ENCODE assay signal across 7 mouse cellular contexts in genomic region chr11:102990152-102990663, GRCm38 (mm10). TPM values are rescaled to one million over a fixed set of nuclear protein-coding genes. Genes with fewer than 3 reads are reported as not detected.
DNase-seq lines count a peak whose midpoint lies in the region; ATAC-seq and TF ChIP-seq lines count a peak whose summit lies in the region.

No protein-coding gene starts in this region.

- H3K4me1 ChIP-seq in ES-E14 (ENCODE audit: control insufficient read depth in 2 of 2, insufficient read depth in 2 of 2, low read length in 2 of 2, poor library complexity in 1 of 2) = peaks cover 0 to 14% of the 10 kb centered on the region in 2 experiments; a peak in 1 of 4 replicates
- H3K4me1 ChIP-seq in heart, postnatal 0 days (ENCODE audit: control insufficient read depth, insufficient read depth) = 0 out of 2 replicates have a peak, but pooled peaks cover 7% of the 10 kb centered on the region
- peaks cover 56% of the 10 kb centered on the region for H3K4me1 ChIP-seq in midbrain, embryonic 10.5 days
- H3K4me1 ChIP-seq in stomach, embryonic 16.5 days (ENCODE audit: control insufficient read depth, insufficient read depth, low read length) = peaks cover 14% of the 10 kb centered on the region

- TF ChIP-seq EP300 in heart, postnatal 0 days (IDR thresholded peaks at IDR 0.05; ENCODE audit: low read depth) = no peak

- peak; percentile 19 for DNase-seq in CD4-positive helper T cell, adult 2 months (ENCODE audit: low read depth, low spot score)
- no peak for DNase-seq in ES-E14 (ENCODE audit: low read depth, low spot score)
- peak; percentile 62 for DNase-seq in embryo, embryonic 10 days (ENCODE audit: low spot score)
- DNase-seq in heart, postnatal 0 days (ENCODE audit: low spot score) = no peak
- peak; percentile 56 for DNase-seq in kidney, postnatal 14 days
- DNase-seq in midbrain, embryonic 10.5 days (ENCODE audit: low spot score) = peak; percentile 49

- H3K36me3 ChIP-seq in ES-E14 (ENCODE audit: control insufficient read depth, insufficient read depth, low read length, poor library complexity, severe bottlenecking) = peaks cover 8% of the 10 kb centered on the region; the same call in 1 of the 2 replicates
- H3K36me3 ChIP-seq in heart, postnatal 0 days (replicated peaks; ENCODE audit: control insufficient read depth, insufficient read depth, low read length) = peaks cover 13% of the 10 kb centered on the region
- peaks cover 17% of the 10 kb centered on the region for H3K36me3 ChIP-seq in midbrain, embryonic 10.5 days
- H3K36me3 ChIP-seq in stomach, embryonic 16.5 days (ENCODE audit: control insufficient read depth, insufficient read depth, low read length) = no peaks in the 10 kb centered on the region

- H3K9ac ChIP-seq in ES-E14 (ENCODE audit: insufficient read depth, low read depth, low read length, poor library complexity, severe bottlenecking) = peak overlapping the region; percentile 50
- H3K9ac ChIP-seq in heart, postnatal 0 days (replicated peaks; ENCODE audit: low read depth, low read length) = peak overlapping the region; percentile 32
- peak overlapping the region; percentile 36 for H3K9ac ChIP-seq in stomach, embryonic 16.5 days (ENCODE audit: low read length)

- 0 out of 2 replicates have a peak, but pooled peaks have one; percentile 34 for ATAC-seq in heart, postnatal 0 days (ENCODE audit: insufficient read depth, low read depth)
- ATAC-seq in stomach, embryonic 16.5 days (ENCODE audit: insufficient read depth, low FRiP score) = no peak

- 2% methylated on average over 28 of the region's 29 CpGs for WGBS in heart, postnatal 0 days
- 1% methylated on average over 29 of the region's 29 CpGs for WGBS in midbrain, embryonic 10.5 days
- 5% methylated on average over 29 of the region's 29 CpGs for WGBS in stomach, embryonic 16.5 days

- H3K27me3 ChIP-seq in heart, postnatal 0 days (ENCODE audit: control insufficient read depth, insufficient read depth, low read length) = peaks cover 42% of the 10 kb centered on the region
- peaks cover 58% of the 10 kb centered on the region for H3K27me3 ChIP-seq in midbrain, embryonic 10.5 days (ENCODE audit: low read depth, poor library complexity, severe bottlenecking)
- H3K27me3 ChIP-seq in stomach, embryonic 16.5 days (ENCODE audit: control insufficient read depth, insufficient read depth, low read length) = peaks cover 9% of the 10 kb centered on the region; the same call in 1 of the 2 replicates

- peak overlapping the region; percentile 46 to 58 for H3K4me3 ChIP-seq in ES-E14 (ENCODE audit: insufficient read depth in 1 of 2, low read depth in 1 of 2, low read length in 2 of 2, poor library complexity in 1 of 2, severe bottlenecking in 1 of 2)
- peak overlapping the region; percentile 38 for H3K4me3 ChIP-seq in heart, postnatal 0 days (ENCODE audit: low read depth, low read length)
- H3K4me3 ChIP-seq in midbrain, embryonic 10.5 days = peak overlapping the region; percentile 54
- peak overlapping the region; percentile 34 for H3K4me3 ChIP-seq in stomach, embryonic 16.5 days (replicated peaks; ENCODE audit: low read length)

- H3K27ac ChIP-seq in ES-E14 (ENCODE audit: insufficient read depth, low read depth, low read length, poor library complexity, severe bottlenecking) = no peak overlapping the region
- no peak overlapping the region for H3K27ac ChIP-seq in heart, postnatal 0 days (ENCODE audit: low read depth)
- H3K27ac ChIP-seq in midbrain, embryonic 10.5 days (replicated peaks) = peak overlapping the region; percentile 3; the same call in 1 of the 2 replicates
- no peak overlapping the region for H3K27ac ChIP-seq in stomach, embryonic 16.5 days (ENCODE audit: low read length)

- in situ Hi-C loops in ES-E14 (cut with MboI; ENCODE audit: low sequenced_read_pairs in 2 of 2, unreplicated experiment in 2 of 2) = loop anchor here in 1 of 2 experiments (10.0 kb wide), 1 partner anchor 95 kb away; no protein-coding TSS in a partner anchor

- peak; percentile 35 for TF ChIP-seq CTCF in heart, postnatal 0 days (IDR thresholded peaks at IDR 0.05; ENCODE audit: low read depth)

- H3K9me3 ChIP-seq in ES-E14 (ENCODE audit: control insufficient read depth, insufficient read depth, low read depth, low read length) = no peaks in the 10 kb centered on the region
- H3K9me3 ChIP-seq in heart, postnatal 0 days (replicated peaks; ENCODE audit: control insufficient read depth, low read length) = no peaks in the 10 kb centered on the region
- H3K9me3 ChIP-seq in midbrain, embryonic 10.5 days (replicated peaks) = no peaks in the 10 kb centered on the region
- H3K9me3 ChIP-seq in stomach, embryonic 16.5 days (replicated peaks; ENCODE audit: control insufficient read depth, low read length) = no peaks in the 10 kb centered on the region

- peak overlapping the region; percentile 67 for H3K4me2 ChIP-seq in heart, postnatal 0 days (ENCODE audit: low read depth, low read length)
- H3K4me2 ChIP-seq in stomach, embryonic 16.5 days (ENCODE audit: low read depth, low read length) = peak overlapping the region; percentile 58

TF ChIP-seq in ES-E14, 5 proteins besides CTCF, POLR2A, EP300 and RAD21:
- no peak for TF ChIP-seq ZNF384 (IDR thresholded peaks at IDR 0.05; ENCODE audit: low read depth, low read length)
- TF ChIP-seq MAFK (IDR thresholded peaks at IDR 0.05; ENCODE audit: insufficient read depth, low read depth, low read length) = no peak
- TF ChIP-seq HCFC1 (IDR thresholded peaks at IDR 0.05; ENCODE audit: borderline replicate concordance, insufficient read depth, low read length) = 0 out of 2 replicates have a peak, but pooled peaks have one; percentile 15
- no peak for TF ChIP-seq ZC3H11A (IDR thresholded peaks at IDR 0.05; ENCODE audit: borderline replicate concordance, low read depth, low read length)
- no peak for TF ChIP-seq CHD2 (IDR thresholded peaks at IDR 0.05; ENCODE audit: low read depth, low read length)
TF ChIP-seq in ES-E14: peak in this region for 1.

RNA-seq across cellular contexts. Expression of gene Nmt1, which starts 37.8 kb away (rescaled TPM):
- 57.1 and 61.0 TPM in 2 replicates for total RNA-seq in ES-E14 (2012; rRNA removed)
- total RNA-seq in heart, postnatal 0 days (2014; rRNA removed; ENCODE audit: low replicate concordance) = 47.6 and 63.6 TPM in 2 replicates
- 46.6 and 50.0 TPM in 2 replicates for polyA plus RNA-seq in heart, postnatal 0 days (2015; fragmentation: Nextera tagmentation; extraction: Ambion mirVana)
- 57.3 and 61.8 TPM in 2 replicates for polyA plus RNA-seq in midbrain, embryonic 10.5 days (2016; fragmentation: Nextera tagmentation; extraction: Ambion mirVana)
- polyA plus RNA-seq in stomach, embryonic 16.5 days (2015; fragmentation: Nextera tagmentation; extraction: Ambion mirVana) = 50.8 and 53.7 TPM in 2 replicates

RNA-seq across cellular contexts. Expression of gene Dcakd, which starts 37.9 kb away (rescaled TPM):
- total RNA-seq in ES-E14 (2012; rRNA removed) = 32.1 and 43.7 TPM in 2 replicates
- total RNA-seq in heart, postnatal 0 days (2014; rRNA removed; ENCODE audit: low replicate concordance) = 53.5 and 64.0 TPM in 2 replicates
- polyA plus RNA-seq in heart, postnatal 0 days (2015; fragmentation: Nextera tagmentation; extraction: Ambion mirVana) = 45.2 and 50.4 TPM in 2 replicates
- 265 and 287 TPM in 2 replicates for polyA plus RNA-seq in midbrain, embryonic 10.5 days (2016; fragmentation: Nextera tagmentation; extraction: Ambion mirVana)
- 85.2 and 109 TPM in 2 replicates for polyA plus RNA-seq in stomach, embryonic 16.5 days (2015; fragmentation: Nextera tagmentation; extraction: Ambion mirVana)

RNA-seq across cellular contexts. Expression of gene C1ql1, which starts 43.7 kb away (rescaled TPM):
- 3.3 and 3.7 TPM in 2 replicates for total RNA-seq in ES-E14 (2012; rRNA removed)
- total RNA-seq in heart, postnatal 0 days (2014; rRNA removed; ENCODE audit: low replicate concordance) = 1.1 TPM in 1 of 2 replicates, not detected in the other
- polyA plus RNA-seq in heart, postnatal 0 days (2015; fragmentation: Nextera tagmentation; extraction: Ambion mirVana) = 0.10 TPM in 1 of 2 replicates, not detected in the other
- polyA plus RNA-seq in midbrain, embryonic 10.5 days (2016; fragmentation: Nextera tagmentation; extraction: Ambion mirVana) = 3.0 and 5.8 TPM in 2 replicates
- 1.3 and 1.7 TPM in 2 replicates for polyA plus RNA-seq in stomach, embryonic 16.5 days (2015; fragmentation: Nextera tagmentation; extraction: Ambion mirVana)

Comparison
In these comparisons a context has a peak if more than half of its experiments do, and no peak if none do; other contexts are left out.
1. DNase-seq: peak in CD4-positive helper T cell, adult 2 months (single experiment), embryo, embryonic 10 days (single experiment), kidney, postnatal 14 days (single experiment) and midbrain, embryonic 10.5 days (single experiment); none in ES-E14 (single experiment) and heart, postnatal 0 days (single experiment).
2. Peak in every context shown above with its lines, with median percentiles within 50 percentile points of each other: H3K4me3 ChIP-seq and H3K9ac ChIP-seq.